Mouse (Mus musculus) layer of hippocampus, postnatal 25 days (tissue): ENCODE results near the gene B230219D22Rik. TPM values are rescaled to one million over a fixed set of nuclear protein-coding genes. Genes with fewer than 3 reads are reported as not detected.

Source experiments
- DNase-seq, 2 experiments: peaks; one replicate each; pipeline ENCODE4 v3.0.0; 2022; ENCODE audit warnings: mixed read lengths in 2 of 2, low spot score in 1 of 2; ENCODE audit errors: extremely low spot score in 1 of 2
- total RNA-seq, 2 experiments: library from RNA; stranded (reverse); gene quantifications; 2 replicates each; pipeline ENCODE4 v1.2.3; 2021

Gene B230219D22Rik
- total RNA-seq, 2 experiments from 2014 or later, result 79.8 to 81.6 TPM

GRCm38 (mm10) chr13:55726598-55727119, 33.7 kb downstream of the B230219D22Rik start:
- no peak for DNase-seq

GRCm38 (mm10) chr13:55727120-55727838, 34.4 kb downstream of the B230219D22Rik start, which contains the start of gene Pcbd2:
Gene Pcbd2, plus strand, starts transcription at chr13:55727368.
- peak; percentile 74 to 75 for DNase-seq

GRCm38 (mm10) chr13:55727839-55728238, 34.9 kb downstream of the B230219D22Rik start:
- DNase-seq, result peak; percentile 57 to 61

- DNase-seq, result no peak
Observed at GRCm38 (mm10) chr13:55730716-55731115, 37.8 kb downstream of the B230219D22Rik start.

DNA sequence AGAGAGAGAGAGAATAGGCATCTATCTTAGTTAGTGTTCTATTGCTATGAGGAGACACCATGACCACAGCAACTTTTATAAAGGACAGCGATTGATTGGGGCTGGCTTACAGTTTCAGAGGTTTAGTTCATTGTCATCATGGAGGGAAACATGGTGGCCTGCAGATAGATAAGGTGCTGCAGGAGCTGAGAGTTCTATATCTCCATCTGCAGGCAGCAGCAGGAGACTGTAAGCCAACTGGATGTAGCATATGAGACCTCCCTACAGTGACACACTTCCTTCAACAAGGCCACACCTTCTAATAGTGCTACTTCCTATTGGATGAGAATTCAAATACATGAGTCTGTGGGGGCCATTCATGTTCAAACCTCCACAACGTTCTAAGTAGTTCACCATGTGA, 39.2 kb downstream of the B230219D22Rik start:
- DNase-seq, result no peak

- DNase-seq, result no peak
Observed at GRCm38 (mm10) chr13:55733628-55734502, 40.9 kb downstream of the B230219D22Rik start.

DNA sequence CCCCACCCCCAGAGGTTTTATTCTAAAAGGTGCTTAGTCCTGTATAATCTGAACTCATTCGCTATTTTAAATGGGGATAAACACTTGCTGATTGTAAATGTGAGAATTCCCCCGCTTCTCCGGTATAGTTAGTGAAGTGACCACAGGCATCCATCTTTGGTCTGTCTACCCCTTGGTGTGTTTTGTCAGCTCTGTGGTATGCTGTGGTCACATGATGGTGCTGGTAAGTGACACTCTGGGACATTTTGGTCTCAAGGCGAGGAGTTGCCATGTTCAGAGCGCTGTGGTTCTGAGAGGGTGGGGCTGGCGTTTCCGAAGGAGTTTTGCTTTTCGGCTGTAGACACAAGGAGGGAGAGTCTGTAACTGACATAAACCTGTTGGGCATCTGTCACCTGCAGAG, 45.0 kb downstream of the B230219D22Rik start:
- DNase-seq, result no peak

- no peak for DNase-seq
Observed at GRCm38 (mm10) chr13:55742306-55742705, 49.4 kb downstream of the B230219D22Rik start.

Other genes with a start within 250 kb of the B230219D22Rik start
- gene Grk6, start 248.1 kb upstream of the B230219D22Rik start, total RNA-seq, result 10 to 100 TPM; 66.7 to 74.7 TPM
- gene Prr7, start 228.9 kb upstream of the B230219D22Rik start, total RNA-seq, result 10 to 100 TPM; 96.9 to 97.3 TPM
- 100 to 1,000 TPM; 356 to 398 TPM for gene Dbn1, start 205.0 kb upstream of the B230219D22Rik start, total RNA-seq
- gene Pdlim7, start 179.4 kb upstream of the B230219D22Rik start, total RNA-seq, result 10 to 100 TPM; 86.6 to 97.7 TPM
- 1 to 10 TPM; 9.6 to 9.7 TPM for gene Dok3, start 163.8 kb upstream of the B230219D22Rik start, total RNA-seq
- gene Ddx41, start 156.5 kb upstream of the B230219D22Rik start, total RNA-seq, result 10 to 100 TPM; 50.7 to 57.2 TPM
- gene Fam193b, start 122.0 kb upstream of the B230219D22Rik start, total RNA-seq, result 10 to 100 TPM; 66.4 to 87.5 TPM
- gene Tmed9, start 119.4 kb upstream of the B230219D22Rik start, total RNA-seq, result 100 to 1,000 TPM; 132 to 143 TPM
- gene B4galt7, start 93.2 kb upstream of the B230219D22Rik start, total RNA-seq, result 10 to 100 TPM; 26.0 to 26.7 TPM
- gene Caml, start 70.1 kb upstream of the B230219D22Rik start, total RNA-seq, result 10 to 100 TPM; 47.9 to 49.0 TPM
- 10 to 100 TPM; 41.6 to 55.5 TPM for gene Ddx46, start 58.1 kb upstream of the B230219D22Rik start, total RNA-seq
- gene Txndc15, start 21.5 kb downstream of the B230219D22Rik start, total RNA-seq, result 10 to 100 TPM; 68.8 to 81.2 TPM
- 10 to 100 TPM; 30.9 to 40.2 TPM for gene Pcbd2, start 34.2 kb downstream of the B230219D22Rik start, total RNA-seq
- under 1 TPM in 1 of 2 experiments, not detected in 1; 0.34 TPM for gene Catsper3, start 91.4 kb downstream of the B230219D22Rik start, total RNA-seq
- gene Pitx1, start 143.1 kb downstream of the B230219D22Rik start, total RNA-seq, result not detected